Mouse (Mus musculus) liver, embryonic 14.5 days (tissue): ENCODE data around the gene Apln.

Experiments used
- CTCF ChIP-seq: IDR thresholded peaks from 2 replicates; pipeline ENCODE4 v1.5.1; 2016; ENCODE audit warnings: antibody characterized with exemption, low read depth, control low read depth
- EP300 ChIP-seq: IDR thresholded peaks from 2 replicates; pipeline ENCODE4 v1.6.1; 2016; ENCODE audit warnings: antibody characterized with exemption, low read depth

- TF ChIP-seq CTCF (no peak), EP300 (no peak)
These were observed 898 bp downstream of the Apln start for GRCm38 (mm10) chrX:48033766-48034143.
